Mouse (Mus musculus) small intestine, adult 10 weeks (tissue): ENCODE data around the gene Trafd1. TPM values are rescaled to one million over a fixed set of nuclear protein-coding genes. Genes with fewer than 3 reads are reported as not detected.

Experiments
- polyA plus RNA-seq: library from polyadenylated mRNA; stranded (reverse); fragments of 350-450 nt; fragmentation: Illumina TruSeq; extraction: RNeasy Lipid Tissue Mini Kit (QIAGEN cat#74804); gene quantifications from one replicate; pipeline ENCODE4 v1.2.3, GENCODE M21; 2014; ENCODE audit warnings: low replicate concordance

The Trafd1 gene
- polyA plus RNA-seq: 24.1 TPM

GRCm38 (mm10) chr5:121385461-121386119 is at the start of gene Trafd1:
Gene Trafd1 (minus strand): TSS chr5:121385632.

GRCm38 (mm10) chr5:121397187-121398145 is 12.0 kb upstream of the Trafd1 start, which contains the start of gene Naa25:
Gene Naa25 (plus strand): TSS chr5:121397936.

Other genes starting within 250 kb of the Trafd1 start
- gene Ptpn11, start 194.2 kb downstream of the Trafd1 start, polyA plus RNA-seq: 14.4 TPM
- 109 TPM for gene Rpl6, start 181.2 kb downstream of the Trafd1 start, polyA plus RNA-seq
- gene Hectd4, start 165.4 kb downstream of the Trafd1 start, polyA plus RNA-seq: 2.2 TPM
- 22.3 TPM for gene Naa25, start 12.3 kb upstream of the Trafd1 start, polyA plus RNA-seq
- gene Tmem116, start 66.3 kb upstream of the Trafd1 start, polyA plus RNA-seq: not detected
- gene Erp29, start 66.9 kb upstream of the Trafd1 start, polyA plus RNA-seq: 6.2 TPM
- gene Adam1b, start 117.8 kb upstream of the Trafd1 start, polyA plus RNA-seq: not detected
- 6.6 TPM for gene Adam1a, start 159.8 kb upstream of the Trafd1 start, polyA plus RNA-seq
- not detected for gene Gm42878, start 159.8 kb upstream of the Trafd1 start, polyA plus RNA-seq
- 93.5 TPM for gene Mapkapk5, start 160.3 kb upstream of the Trafd1 start, polyA plus RNA-seq
- 3.2 TPM for gene Aldh2, start 208.2 kb upstream of the Trafd1 start, polyA plus RNA-seq
- 4.4 TPM for gene Acad12, start 233.3 kb upstream of the Trafd1 start, polyA plus RNA-seq